Mouse (Mus musculus) hematopoietic stem cell, adult 5-6 weeks (primary cell): ENCODE measurements around the gene Wnk2. TPM values are rescaled to one million over a fixed set of nuclear protein-coding genes. Genes with fewer than 3 reads are reported as not detected.

ENCODE experiments used
- ATAC-seq, 2 experiments: fragments of 125-278 bp in 1 of 2; replicated peaks in 1 of 2; 2 replicates each; pipeline ENCODE4 v1.8.0; 2016 to 2017; ENCODE audit warnings: inconsistent platforms in 2 of 2, mild to moderate bottlenecking in 2 of 2, moderate number of reproducible peaks in 2 of 2, low read depth in 1 of 2, moderate TSS enrichment in 1 of 2; ENCODE audit not compliant: low FRiP score in 2 of 2, poor library complexity in 2 of 2, severe bottlenecking in 2 of 2, insufficient read depth in 1 of 2, low TSS enrichment in 1 of 2
- total RNA-seq: library from RNA; stranded (forward); fragments of 172-1452, 232-1000 nt; gene quantifications from 2 replicates; pipeline ENCODE4 v1.2.3, GENCODE M21; 2017

The Wnk2 gene
- total RNA-seq, 1 experiment from 2014 or later = not detected

- ATAC-seq = no peak
Measured at GRCm38 (mm10) chr13:49181411-49181984, 33.7 kb upstream of the Wnk2 start.

DNA sequence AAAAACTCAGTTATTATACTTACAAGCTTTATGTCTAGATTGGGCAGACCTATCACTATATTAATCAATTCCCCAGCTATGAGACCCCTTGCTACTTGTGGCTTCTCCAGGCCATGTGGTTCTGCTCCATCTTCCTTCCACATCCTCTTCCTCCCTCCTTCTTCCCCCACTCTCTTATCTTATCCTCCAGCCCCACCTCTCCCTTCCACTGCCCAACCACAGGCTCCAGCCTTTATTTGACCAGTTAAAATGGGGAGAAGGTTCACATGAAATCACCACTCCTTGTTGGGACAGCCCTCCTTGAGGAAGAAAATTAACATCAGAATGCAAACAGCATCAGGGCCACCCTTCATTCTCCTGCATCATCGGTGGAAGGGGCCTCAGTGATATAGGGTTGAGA lies 32.9 kb upstream of the Wnk2 start:
- no peak for ATAC-seq

DNA sequence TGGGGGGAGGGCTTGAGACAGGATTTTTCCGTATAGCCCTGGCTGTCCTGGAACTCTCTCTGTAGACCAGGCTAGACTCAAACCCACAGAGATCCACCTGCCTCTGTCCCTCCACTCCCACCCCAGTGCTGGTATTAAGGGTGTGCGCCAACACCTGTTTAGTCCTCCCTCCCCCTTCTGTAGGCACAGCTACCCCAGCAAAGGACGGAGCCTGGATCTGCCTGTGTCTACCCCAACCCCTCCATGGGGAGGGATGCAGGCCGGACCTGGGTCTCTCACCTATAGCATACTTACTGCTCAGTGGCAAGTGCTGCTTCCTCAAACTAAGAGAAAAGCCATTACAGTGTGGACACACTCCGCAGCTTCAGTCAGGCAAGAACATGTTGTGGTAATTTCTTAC lies 32.5 kb upstream of the Wnk2 start:
- ATAC-seq = no peak

DNA sequence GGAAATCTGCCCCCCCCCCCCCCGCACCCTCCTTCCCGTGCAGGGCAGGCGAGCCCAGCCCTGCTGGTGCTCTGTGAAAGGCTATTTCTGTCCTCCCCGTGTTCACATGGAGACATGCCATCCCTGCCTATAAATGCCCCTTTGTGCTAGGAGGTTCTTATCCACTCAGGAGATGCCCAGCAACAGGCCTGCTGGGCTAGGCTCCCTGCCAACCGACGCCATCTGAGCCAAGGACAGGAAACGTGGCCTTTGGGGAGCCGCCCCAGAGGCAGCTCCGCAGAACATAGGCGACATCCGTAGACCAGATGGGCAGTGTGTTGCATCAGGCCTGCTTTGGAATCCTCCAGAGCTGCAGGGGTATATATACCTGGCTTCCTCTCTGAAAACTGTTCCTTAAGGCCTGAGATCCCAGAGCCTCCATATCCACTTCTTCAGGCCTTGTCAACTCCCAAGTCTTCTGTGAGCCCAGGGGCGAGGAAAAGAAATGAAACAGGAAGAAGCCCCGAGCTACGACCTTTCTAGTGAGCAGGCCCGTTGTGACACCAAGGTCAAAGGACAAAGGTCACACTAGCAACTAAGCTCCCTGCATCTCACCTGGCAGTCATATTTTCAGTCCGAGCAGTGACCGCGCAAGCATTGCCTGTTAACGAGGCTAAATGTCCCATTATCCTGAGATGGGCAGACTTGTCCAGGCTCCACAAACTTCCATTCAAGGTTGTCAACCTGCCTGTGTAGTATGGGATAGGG lies 31.2 kb upstream of the Wnk2 start:
- peak in 1 of 2 experiments; percentile 40; a peak in 1 of 4 replicates for ATAC-seq

GRCm38 (mm10) chr13:49175509-49175908 lies 27.7 kb upstream of the Wnk2 start:
- ATAC-seq = no peak

GRCm38 (mm10) chr13:49172971-49173596 lies 25.3 kb upstream of the Wnk2 start:
- peak; percentile 80 to 90 for ATAC-seq

DNA sequence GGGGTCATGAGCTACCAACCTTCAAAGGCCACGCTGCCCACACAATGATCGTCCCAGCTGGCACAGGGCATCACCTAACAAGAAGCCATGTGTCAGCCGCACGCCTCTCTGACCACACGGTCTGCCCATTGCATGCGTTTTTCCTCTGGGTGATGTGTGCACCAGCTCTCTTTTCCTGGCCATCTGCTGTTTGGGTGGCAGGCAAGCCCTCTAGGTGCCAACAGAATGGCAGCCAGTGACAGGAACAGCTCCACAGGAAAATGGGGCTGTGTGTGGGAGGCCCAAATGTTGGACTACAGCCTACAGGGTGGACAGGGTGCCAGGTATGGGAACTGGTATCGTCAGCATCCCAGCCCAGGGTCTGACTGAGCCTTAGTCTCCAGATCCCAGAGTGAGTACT lies 24.5 kb upstream of the Wnk2 start:
- no peak for ATAC-seq

GRCm38 (mm10) chr13:49171729-49172128 lies 23.9 kb upstream of the Wnk2 start:
- no peak for ATAC-seq

GRCm38 (mm10) chr13:49170623-49171022 lies 22.8 kb upstream of the Wnk2 start:
- ATAC-seq = no peak

DNA sequence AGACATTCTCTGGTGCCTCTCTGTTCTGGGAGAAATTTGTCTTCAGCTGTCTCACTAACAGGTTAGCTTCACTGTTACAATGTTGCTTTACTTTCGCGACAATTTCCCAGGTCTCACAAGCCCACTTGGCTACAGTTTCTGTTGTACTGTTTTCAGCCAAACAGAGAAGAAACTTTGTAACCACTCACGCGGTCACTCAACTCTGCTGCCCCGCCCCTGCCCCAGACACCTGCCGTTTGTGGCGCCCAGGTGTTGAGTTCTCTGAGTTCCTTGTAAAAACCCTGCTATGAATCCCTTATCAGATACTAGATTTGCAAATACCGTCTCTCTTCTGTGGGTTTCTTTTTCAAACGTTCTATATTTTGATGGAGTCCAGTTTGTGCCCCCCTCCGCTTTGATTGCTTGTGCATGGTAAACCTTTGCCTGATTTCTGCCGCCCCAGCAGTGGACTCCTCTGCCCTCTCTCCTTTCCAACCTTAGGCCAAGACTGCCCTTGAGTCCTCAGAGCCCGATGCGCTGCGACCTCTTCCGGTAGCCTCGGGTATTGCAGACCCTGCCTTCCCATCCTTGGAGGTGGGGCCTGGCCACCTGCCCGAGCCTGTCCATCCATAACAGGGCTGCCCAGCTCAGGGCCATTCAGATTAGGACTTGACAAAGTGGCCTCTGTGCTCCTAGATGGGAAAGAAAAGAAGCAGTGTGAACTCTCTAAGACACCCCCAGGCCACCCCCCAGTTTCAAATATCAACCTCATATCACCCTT lies 21.8 kb upstream of the Wnk2 start:
- ATAC-seq = peak; percentile 62 to 75; a peak in 3 of 4 replicates

GRCm38 (mm10) chr13:49167081-49167480 lies 19.3 kb upstream of the Wnk2 start:
- ATAC-seq = no peak

GRCm38 (mm10) chr13:49163645-49164044 lies 15.8 kb upstream of the Wnk2 start:
- no peak for ATAC-seq

DNA sequence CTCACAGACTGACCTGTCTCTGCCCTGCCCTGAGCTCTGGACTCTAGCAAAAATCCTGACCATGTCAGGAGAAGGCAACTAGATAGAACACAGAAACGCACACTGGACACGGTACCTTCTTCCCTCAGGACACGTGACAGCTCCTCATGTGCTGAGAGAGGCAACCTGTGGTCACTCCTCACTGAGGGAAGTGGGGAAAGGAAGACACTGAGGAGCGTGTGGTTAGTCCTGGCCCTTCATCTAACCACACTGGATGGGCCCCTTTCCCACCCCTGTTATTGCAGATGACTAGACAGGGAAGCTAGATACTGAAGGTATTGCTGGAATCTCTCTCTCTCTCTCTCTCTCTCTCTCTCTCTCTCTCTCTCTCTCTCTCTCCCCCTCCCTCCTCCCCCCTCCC lies 14.9 kb upstream of the Wnk2 start:
- peak; percentile 48 to 63 for ATAC-seq

DNA sequence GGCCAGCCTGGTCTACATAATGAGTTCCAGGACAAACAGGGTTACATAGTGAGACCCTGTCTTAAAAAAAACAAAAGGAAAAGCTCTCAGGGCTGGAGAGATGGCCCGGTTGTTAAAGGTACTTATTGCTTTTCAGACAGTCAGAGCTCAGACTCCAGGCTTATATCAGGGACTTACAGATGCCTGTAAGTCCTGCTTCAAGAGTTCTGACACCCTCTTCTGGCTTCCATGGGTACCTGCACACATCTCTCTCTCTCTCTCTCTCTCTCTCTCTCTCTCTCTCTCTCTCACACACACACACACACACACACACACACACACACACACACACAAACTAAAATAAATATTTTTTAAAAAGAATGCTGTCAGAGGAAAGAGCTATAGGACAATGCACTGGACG lies 13.4 kb upstream of the Wnk2 start:
- no peak for ATAC-seq

DNA sequence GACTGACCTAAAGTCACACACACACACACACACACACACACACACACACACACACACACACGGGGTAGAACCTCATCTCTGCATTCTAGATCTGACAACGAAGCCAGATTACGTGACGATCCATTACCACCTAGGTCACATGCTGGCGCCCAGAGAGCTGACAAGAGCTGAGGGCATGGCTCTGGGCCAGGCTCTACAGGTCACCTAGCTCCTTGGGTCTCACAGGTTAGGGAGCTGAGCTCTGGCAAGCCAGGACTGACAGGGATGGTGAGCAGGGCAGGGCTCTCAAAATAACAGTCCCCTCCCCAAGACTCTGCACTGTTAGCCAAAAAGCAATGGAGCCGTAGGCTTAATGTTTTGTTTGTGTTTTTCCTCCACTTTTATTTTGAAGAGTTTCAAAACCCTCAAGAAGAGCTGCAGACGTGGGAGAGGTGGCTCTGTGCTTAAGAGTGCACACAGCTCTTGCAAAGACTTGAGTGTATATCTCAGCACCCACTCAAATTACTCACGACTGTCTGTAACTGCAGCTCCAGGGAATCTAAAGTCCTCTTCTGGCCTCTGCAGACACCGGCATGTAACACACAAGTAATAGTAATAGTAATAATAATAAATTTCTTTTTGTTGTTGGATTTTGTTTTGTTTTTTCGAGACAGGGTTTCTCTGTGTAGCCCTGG lies 10.4 kb upstream of the Wnk2 start:
- no peak for ATAC-seq

DNA sequence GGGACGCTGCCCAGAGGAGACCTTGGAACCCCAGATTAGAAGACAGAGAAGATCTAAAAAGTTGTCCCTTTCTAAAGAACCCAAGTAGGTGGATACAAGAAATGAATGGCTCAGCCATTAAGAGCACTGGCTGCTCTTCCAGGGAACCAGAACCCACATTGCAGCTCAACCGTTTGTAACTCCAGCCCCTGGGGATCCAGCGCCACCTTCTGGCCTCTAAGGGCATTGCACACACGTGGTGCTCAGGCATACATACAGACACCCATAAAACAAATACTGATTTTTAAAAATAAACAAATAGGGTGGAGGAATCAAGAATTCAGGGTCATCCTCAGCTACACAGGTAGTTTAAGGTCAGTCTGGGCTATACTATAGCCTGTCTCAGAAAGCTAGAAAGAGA lies 8.8 kb upstream of the Wnk2 start:
- ATAC-seq = no peak

DNA sequence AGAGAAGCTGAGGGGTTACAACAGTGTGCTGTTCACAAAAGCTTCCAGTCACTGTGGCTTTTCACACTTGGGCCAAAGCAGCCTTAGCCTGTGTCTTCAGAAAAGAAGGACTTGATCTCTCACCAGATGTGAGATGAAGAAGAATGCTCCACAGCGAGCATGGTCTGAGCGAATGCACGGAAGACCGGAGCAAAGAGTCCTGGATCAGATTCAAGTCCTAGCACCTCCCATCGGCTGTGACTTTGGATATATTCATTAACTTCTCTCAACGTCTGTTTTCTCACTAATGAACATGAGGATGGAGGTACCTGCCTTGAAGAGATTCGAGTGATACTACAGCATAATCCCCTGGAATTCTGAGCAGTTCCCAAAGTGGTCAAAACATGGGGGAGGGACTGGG lies 6.8 kb upstream of the Wnk2 start:
- ATAC-seq = no peak

GRCm38 (mm10) chr13:49154028-49154427 lies 6.2 kb upstream of the Wnk2 start:
- ATAC-seq = no peak
